Mouse (Mus musculus) kidney, adult 2 months (tissue): ENCODE measurements around the gene Shank3. TPM values are rescaled to one million over a fixed set of nuclear protein-coding genes. Genes with fewer than 3 reads are reported as not detected.

Experiments used
- DNase-seq: peaks from one replicate; pipeline ENCODE4 v3.0.0; 2021
- H3K27ac ChIP-seq: fragments of 200-500 bp; 2 replicates; pipeline ENCODE4 v1.5.1; 2012; ENCODE audit warnings: low read depth, low read length, control low read depth, inconsistent platforms; ENCODE audit not compliant: insufficient read depth
- H3K27me3 ChIP-seq: fragments of 200-500 bp; replicated peaks from 2 replicates; pipeline ENCODE4 v1.6.1; 2012; ENCODE audit warnings: mild to moderate bottlenecking, moderate library complexity, low read length, inconsistent platforms; ENCODE audit not compliant: control insufficient read depth, insufficient read depth
- H3K36me3 ChIP-seq: fragments of 200-500 bp; 2 replicates; pipeline ENCODE4 v1.6.1; 2012; ENCODE audit warnings: mild to moderate bottlenecking, moderate library complexity, low read length, inconsistent platforms; ENCODE audit not compliant: control insufficient read depth, insufficient read depth
- H3K4me1 ChIP-seq: fragments of 200-500 bp; 2 replicates; pipeline ENCODE4 v1.6.1; 2011; ENCODE audit warnings: low read length; ENCODE audit not compliant: control insufficient read depth, insufficient read depth
- H3K4me3 ChIP-seq: fragments of 200-500 bp; 2 replicates; pipeline ENCODE4 v1.5.1; 2011; ENCODE audit warnings: mild to moderate bottlenecking, low read depth, low read length, control low read depth; ENCODE audit not compliant: insufficient read depth
- CTCF ChIP-seq: fragments of 200-500 bp; conservative IDR thresholded peaks from 2 replicates; pipeline ENCODE4 v1.5.1; 2011; ENCODE audit warnings: low read depth, mild to moderate bottlenecking, control low read depth, low read length, moderate library complexity, mixed read lengths; ENCODE audit not compliant: insufficient read depth, insufficient read length
- POLR2A ChIP-seq: fragments of 200-500 bp; IDR thresholded peaks from one replicate; pipeline ENCODE4 v1.6.1; 2011; ENCODE audit warnings: low read depth, low read length, control low read depth
- WGBS: fragments of 180-500 bp; shearing (Covaris S2); methylation state at CpG from one replicate; pipeline ENCODE4 v1.1.7; 2018; 5-methylcytosine and 5-hydroxymethylcytosine counted together
- polyA plus RNA-seq: library from polyadenylated mRNA; depleted of rRNA; stranded (reverse); fragments of >200 nt; gene quantifications from 2 replicates; pipeline ENCODE4 v1.2.3, GENCODE M21; 2012

The Shank3 gene
- polyA plus RNA-seq, 1 experiment, result 18.0 TPM

GRCm38 (mm10) chr15:89530336-89530735 lies 30.9 kb downstream of the Shank3 start:
- Histone ChIP-seq H3K4me1 (no peaks in the 10 kb centered on the region), H3K27ac (no peak overlapping the region), H3K36me3 (no peaks in the 10 kb centered on the region), H3K4me3 (no peak overlapping the region), H3K27me3 (no peaks in the 10 kb centered on the region)
- WGBS, result 13% methylated on average over 4 of the region's 4 CpGs
- TF ChIP-seq CTCF, result peak; percentile 86
- TF ChIP-seq POLR2A, result no peak
- DNase-seq, result peak; percentile 58

GRCm38 (mm10) chr15:89531399-89531798 lies 32.0 kb downstream of the Shank3 start:
- Histone ChIP-seq H3K36me3 (no peaks in the 10 kb centered on the region), H3K4me1 (no peaks in the 10 kb centered on the region), H3K27me3 (no peaks in the 10 kb centered on the region), H3K27ac (no peak overlapping the region), H3K4me3 (no peak overlapping the region)
- TF ChIP-seq CTCF (no peak), POLR2A (no peak)
- WGBS, result 89% methylated on average over 5 of the region's 5 CpGs
- no peak for DNase-seq

- TF ChIP-seq POLR2A (no peak), CTCF (no peak)
- Histone ChIP-seq H3K36me3 (no peaks in the 10 kb centered on the region), H3K4me3 (no peak overlapping the region), H3K27ac (no peak overlapping the region), H3K27me3 (no peaks in the 10 kb centered on the region), H3K4me1 (no peaks in the 10 kb centered on the region)
- 35% methylated on average over 29 of the region's 29 CpGs for WGBS
- no peak for DNase-seq
Observed at GRCm38 (mm10) chr15:89532026-89532923, 32.9 kb downstream of the Shank3 start.

- H3K4me3 ChIP-seq, result no peak overlapping the region
- H3K27me3 ChIP-seq, result no peaks in the 10 kb centered on the region
- H3K27ac ChIP-seq, result no peak overlapping the region
- no peak for DNase-seq
- 75% methylated on average over 23 of the region's 23 CpGs for WGBS
- no peaks in the 10 kb centered on the region for H3K36me3 ChIP-seq
- no peaks in the 10 kb centered on the region for H3K4me1 ChIP-seq
- TF ChIP-seq POLR2A, result no peak
- no peak for TF ChIP-seq CTCF
Observed at GRCm38 (mm10) chr15:89532924-89533842, 33.8 kb downstream of the Shank3 start.

- Histone ChIP-seq H3K27ac (no peak overlapping the region), H3K27me3 (no peaks in the 10 kb centered on the region), H3K36me3 (no peaks in the 10 kb centered on the region), H3K4me3 (no peak overlapping the region), H3K4me1 (no peaks in the 10 kb centered on the region)
- TF ChIP-seq POLR2A (no peak), CTCF (no peak)
- DNase-seq, result no peak
- 85% methylated on average over 10 of the region's 10 CpGs for WGBS
Observed at GRCm38 (mm10) chr15:89533843-89534207, 34.4 kb downstream of the Shank3 start.

- no peaks in the 10 kb centered on the region for H3K27me3 ChIP-seq
- no peak overlapping the region for H3K4me3 ChIP-seq
- no peaks in the 10 kb centered on the region for H3K4me1 ChIP-seq
- TF ChIP-seq CTCF, result no peak
- WGBS, result 89% methylated on average over 7 of the region's 7 CpGs
- H3K36me3 ChIP-seq, result no peaks in the 10 kb centered on the region
- no peak overlapping the region for H3K27ac ChIP-seq
- no peak for DNase-seq
Observed at GRCm38 (mm10) chr15:89544171-89544570, 44.7 kb downstream of the Shank3 start.

- H3K27ac ChIP-seq, result no peak overlapping the region
- no peak overlapping the region for H3K4me3 ChIP-seq
- H3K27me3 ChIP-seq, result no peaks in the 10 kb centered on the region
- no peak for DNase-seq
- H3K4me1 ChIP-seq, result no peaks in the 10 kb centered on the region
- no peaks in the 10 kb centered on the region for H3K36me3 ChIP-seq
- 53% methylated on average over 8 of the region's 8 CpGs for WGBS
- no peak for TF ChIP-seq POLR2A
- no peak for TF ChIP-seq CTCF
Observed at GRCm38 (mm10) chr15:89547321-89547720, 47.9 kb downstream of the Shank3 start.
